Mouse (Mus musculus): ENCODE results near the gene Baiap2. TPM values are rescaled to one million over a fixed set of nuclear protein-coding genes. Genes with fewer than 3 reads are reported as not detected.

Gene Baiap2
- polyA plus RNA-seq, 1 experiment: not detected

DNA sequence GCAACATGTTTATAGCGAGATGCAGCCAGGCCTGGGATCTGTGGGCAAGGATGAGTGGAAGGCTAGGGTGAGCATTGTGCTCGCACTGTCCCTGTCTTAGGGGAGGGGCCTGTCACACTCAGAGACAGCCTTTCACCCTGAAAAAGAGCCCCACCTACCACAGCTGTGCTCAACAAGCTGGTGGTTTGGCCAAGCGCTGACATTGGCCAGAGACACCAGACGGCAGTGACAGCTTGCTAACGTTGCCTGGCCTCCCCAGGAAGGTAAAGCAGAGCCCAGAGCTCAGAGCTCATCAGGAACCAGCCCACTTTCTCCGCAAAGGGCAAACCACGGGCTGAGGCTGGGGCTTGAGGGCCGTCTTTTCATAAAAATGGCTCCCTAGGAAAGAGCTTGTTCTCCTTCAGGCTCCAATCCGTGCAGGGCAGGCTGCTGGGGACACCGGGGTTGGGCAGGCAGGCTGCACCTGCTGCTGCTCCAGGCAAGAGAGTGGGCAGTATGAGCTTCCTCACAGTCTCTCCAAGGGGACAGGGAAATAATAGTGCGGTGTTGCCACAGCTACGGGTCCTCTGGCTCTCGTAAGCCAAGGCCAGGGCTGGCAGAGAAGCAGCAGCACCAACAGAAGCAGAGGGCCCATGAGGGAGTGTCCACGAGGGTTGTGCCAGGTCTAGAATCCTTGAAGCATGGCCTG is 108.7 kb downstream of the Baiap2 start:
- Histone ChIP-seq H3K4me1 (ENCODE audit: control insufficient read depth, insufficient read depth, low read length) (peaks cover 30% of the 10 kb centered on the region), H3K4me3 (ENCODE audit: insufficient read depth, low read depth, low read length) (no peak overlapping the region), H3K27ac (ENCODE audit: insufficient read depth, low read depth, low read length) (0 out of 2 replicates have a peak overlapping the region, but pooled peaks have one; percentile 8)
- TF ChIP-seq CTCF (IDR thresholded peaks at IDR 0.05; ENCODE audit: insufficient read depth, low read depth, low read length) (no peak), POLR2A (IDR thresholded peaks at IDR 0.05; ENCODE audit: insufficient read depth, low read depth, low read length) (no peak)
- WGBS: 35% methylated on average over 14 of the region's 14 CpGs

- H3K4me3 ChIP-seq (ENCODE audit: insufficient read depth, low read depth, low read length): no peak overlapping the region
- TF ChIP-seq POLR2A (IDR thresholded peaks at IDR 0.05; ENCODE audit: insufficient read depth, low read depth, low read length): no peak
- TF ChIP-seq CTCF (IDR thresholded peaks at IDR 0.05; ENCODE audit: insufficient read depth, low read depth, low read length): no peak
- 65% methylated on average over 9 of the region's 9 CpGs for WGBS
- peaks cover 33% of the 10 kb centered on the region for H3K4me1 ChIP-seq (ENCODE audit: control insufficient read depth, insufficient read depth, low read length)
- H3K27ac ChIP-seq (ENCODE audit: insufficient read depth, low read depth, low read length): no peak overlapping the region
Measured at GRCm38 (mm10) chr11:120052274-120052673, 109.7 kb downstream of the Baiap2 start.

GRCm38 (mm10) chr11:120053846-120054245 is 111.3 kb downstream of the Baiap2 start:
- peaks cover 20% of the 10 kb centered on the region for H3K4me1 ChIP-seq (ENCODE audit: control insufficient read depth, insufficient read depth, low read length)
- WGBS: 89% methylated on average over 4 of the region's 4 CpGs
- TF ChIP-seq POLR2A (IDR thresholded peaks at IDR 0.05; ENCODE audit: insufficient read depth, low read depth, low read length) (no peak), CTCF (IDR thresholded peaks at IDR 0.05; ENCODE audit: insufficient read depth, low read depth, low read length) (no peak)

DNA sequence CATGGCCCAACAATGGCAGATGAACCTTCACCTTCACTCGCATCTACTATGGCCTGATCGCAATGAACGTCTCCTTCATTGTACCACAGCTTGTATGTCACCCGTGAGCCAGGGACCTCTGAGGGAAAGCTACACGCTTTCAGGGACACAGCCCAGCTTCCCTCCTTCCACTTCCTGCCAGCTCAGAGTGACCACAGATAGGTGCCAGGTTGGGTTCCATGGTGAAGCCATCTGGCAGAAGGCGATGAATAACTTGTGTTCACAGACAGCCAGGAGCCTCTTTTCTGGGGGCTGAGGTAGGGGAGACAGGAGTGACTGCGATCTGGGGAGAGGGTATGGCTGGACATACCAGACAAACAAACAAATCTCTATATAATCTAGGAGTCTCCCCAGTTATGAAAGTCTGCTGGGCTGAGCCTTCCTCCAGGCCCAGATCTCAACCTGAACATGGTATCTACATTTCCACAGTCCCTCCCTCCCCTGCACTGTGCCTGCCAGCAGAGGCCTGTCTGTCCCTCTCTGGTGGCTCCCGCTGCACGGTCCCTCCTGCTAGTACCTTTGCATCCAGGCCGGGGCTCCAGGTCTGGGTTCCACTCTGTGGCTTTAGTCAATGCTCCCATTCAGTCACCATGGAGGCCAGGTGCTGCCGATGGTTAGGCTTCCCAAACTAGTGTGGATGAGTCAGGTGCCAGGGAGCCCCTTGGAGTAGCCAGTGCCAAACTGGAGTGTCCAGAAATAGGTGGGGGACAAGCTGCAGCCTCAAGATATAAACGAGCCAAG is 113.6 kb downstream of the Baiap2 start:
- 86% methylated on average over 12 of the region's 12 CpGs for WGBS
- TF ChIP-seq POLR2A (IDR thresholded peaks at IDR 0.05; ENCODE audit: insufficient read depth, low read depth, low read length): no peak
- TF ChIP-seq CTCF (IDR thresholded peaks at IDR 0.05; ENCODE audit: insufficient read depth, low read depth, low read length): no peak
- Histone ChIP-seq H3K4me1 (ENCODE audit: control insufficient read depth, insufficient read depth, low read length) (peaks cover 13% of the 10 kb centered on the region), H3K27ac (ENCODE audit: insufficient read depth, low read depth, low read length) (no peak overlapping the region), H3K4me3 (ENCODE audit: insufficient read depth, low read depth, low read length) (no peak overlapping the region)

More at GRCm38 (mm10) chr11:120053846-120054245, 111.3 kb downstream of the Baiap2 start:
- Histone ChIP-seq H3K4me3 (ENCODE audit: insufficient read depth, low read depth, low read length) (no peak overlapping the region), H3K27ac (ENCODE audit: insufficient read depth, low read depth, low read length) (no peak overlapping the region)

Other genes with a start within 250 kb of the Baiap2 start
- not detected in 2 replicates for gene Chmp6, start 29.3 kb upstream of the Baiap2 start, polyA plus RNA-seq (2012; ENCODE audit: insufficient read depth, insufficient read length, low replicate concordance, missing spikeins)
- gene Aatk, start 104.4 kb downstream of the Baiap2 start, polyA plus RNA-seq (2012; ENCODE audit: insufficient read depth, insufficient read length, low replicate concordance, missing spikeins): not detected in 2 replicates
- not detected in 2 replicates for gene Cep131, start 144.1 kb downstream of the Baiap2 start, polyA plus RNA-seq (2012; ENCODE audit: insufficient read depth, insufficient read length, low replicate concordance, missing spikeins)
- gene Tepsin, start 156.0 kb downstream of the Baiap2 start, polyA plus RNA-seq (2012; ENCODE audit: insufficient read depth, insufficient read length, low replicate concordance, missing spikeins): not detected in 2 replicates
- not detected in 2 replicates for gene Ndufaf8, start 156.2 kb downstream of the Baiap2 start, polyA plus RNA-seq (2012; ENCODE audit: insufficient read depth, insufficient read length, low replicate concordance, missing spikeins)
- 77.6 TPM in 1 of 2 replicates, not detected in the other for gene Slc38a10, start 208.6 kb downstream of the Baiap2 start, polyA plus RNA-seq (2012; ENCODE audit: insufficient read depth, insufficient read length, low replicate concordance, missing spikeins)

Measured in olfactory bulb, adult 2 months (tissue).